Mouse (Mus musculus) lung, adult 2 months (tissue): ENCODE data around the gene Bmyc.
"Not testable (repeated sequence)": the region's sequence is repeated elsewhere in the genome, so short reads cannot be mapped to it uniquely, and the experiment has no call there.

ENCODE experiments used
- CTCF ChIP-seq: fragments of 200-500 bp; IDR thresholded peaks from 2 replicates; pipeline ENCODE4 v1.5.1; 2011; ENCODE audit warnings: mild to moderate bottlenecking, low read length, control low read depth; ENCODE audit not compliant: insufficient read depth
- POLR2A ChIP-seq: fragments of 200-500 bp; IDR thresholded peaks from 2 replicates; pipeline ENCODE4 v1.6.1; 2011; ENCODE audit warnings: low read depth, mild to moderate bottlenecking, control low read depth, low read length, borderline replicate concordance; ENCODE audit errors: extremely low read depth

DNA sequence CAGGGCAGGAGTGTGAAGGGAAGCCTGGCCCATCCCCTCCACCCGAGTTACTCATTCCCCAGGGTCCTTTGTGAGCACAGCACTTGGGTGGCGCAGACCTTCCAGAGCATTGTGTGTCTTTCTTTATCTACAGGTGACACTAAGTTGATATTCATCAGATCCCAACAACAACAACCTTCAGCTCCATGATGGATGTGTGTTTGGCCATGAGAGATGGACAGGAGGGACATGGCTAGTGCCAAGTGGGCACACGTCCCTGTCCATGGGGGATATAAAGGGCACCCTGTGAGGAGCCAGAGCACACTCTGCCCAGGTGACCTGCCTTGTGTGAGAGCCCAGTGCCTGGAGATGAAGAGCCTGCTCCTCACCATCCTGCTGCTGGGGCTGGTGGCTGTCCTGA is 30.2 kb downstream of the Bmyc start, which contains the start of gene Obp2b:
- TF ChIP-seq POLR2A, CTCF: not testable (repeated sequence)
